Mouse (Mus musculus) E14TG2a.4 (cell line): ENCODE data around the gene Sord.

Experiments used
- CTCF ChIP-seq: conservative IDR thresholded peaks from 2 replicates; pipeline ENCODE4 v1.5.1; 2014; ENCODE audit warnings: low read length
- POU5F1 ChIP-seq: IDR thresholded peaks from 2 replicates; pipeline ENCODE4 v1.6.1; 2014; ENCODE audit warnings: low read length, borderline replicate concordance

DNA sequence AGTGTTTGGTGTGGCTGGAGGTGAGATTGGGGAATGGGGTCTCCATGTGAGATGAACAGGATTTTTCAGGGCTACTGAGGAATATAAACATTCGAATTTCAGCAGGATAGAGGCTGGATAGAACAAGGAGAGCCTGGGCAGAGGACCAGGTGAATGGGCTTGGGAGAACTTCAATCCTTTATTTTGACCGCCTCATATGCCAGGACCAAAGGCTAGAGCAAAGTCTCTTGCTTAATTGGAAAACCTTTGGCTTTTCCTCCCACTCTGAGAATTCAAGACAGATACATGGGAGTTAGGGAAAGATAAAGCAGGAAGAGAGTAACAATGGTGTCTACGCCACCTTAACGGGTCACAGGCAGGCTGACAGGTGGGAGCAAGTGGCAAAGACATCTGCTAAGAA is 6.7 kb downstream of the Sord start:
- TF ChIP-seq CTCF (no peak), POU5F1 (no peak)
